Mouse (Mus musculus) forebrain, embryonic 14.5 days (tissue): ENCODE measurements around the gene Tns1. TPM values are rescaled to one million over a fixed set of nuclear protein-coding genes. Genes with fewer than 3 reads are reported as not detected.

Experiments
- ATAC-seq: fragments of 200-750 bp; cut with Nextera tagmentation; 2 replicates; pipeline ENCODE4 v1.8.0; 2017; ENCODE audit warnings: mild to moderate bottlenecking, moderate library complexity
- DNase-seq: peaks from one replicate; pipeline ENCODE4 v3.0.0-alpha.2; 2015; ENCODE audit warnings: low spot score
- H3K27ac ChIP-seq: fragments of 300-500 bp; sonication (generic); 2 replicates; pipeline ENCODE4 v1.5.1; 2014; ENCODE audit warnings: low read depth, mild to moderate bottlenecking, control low read depth, low read length, moderate library complexity
- H3K27me3 ChIP-seq: fragments of 300-500 bp; sonication (generic); replicated peaks from 2 replicates; pipeline ENCODE4 v1.6.1; 2014; ENCODE audit warnings: low read length, control low read depth, mixed read lengths; ENCODE audit not compliant: control insufficient read depth, insufficient read depth
- H3K36me3 ChIP-seq: fragments of 300-500 bp; sonication (generic); 2 replicates; pipeline ENCODE4 v1.6.1; 2014; ENCODE audit warnings: low read length, control low read depth; ENCODE audit not compliant: control insufficient read depth, insufficient read depth
- H3K4me1 ChIP-seq: fragments of 300-500 bp; sonication (generic); 2 replicates; pipeline ENCODE4 v1.6.1; 2014; ENCODE audit warnings: antibody characterized with exemption, low read length, control low read depth; ENCODE audit not compliant: control insufficient read depth, insufficient read depth
- H3K4me2 ChIP-seq: fragments of 300-500 bp; sonication (generic); 2 replicates; pipeline ENCODE4 v1.6.1; 2014; ENCODE audit warnings: mild to moderate bottlenecking, control low read depth, low read length
- H3K4me3 ChIP-seq: fragments of 300-500 bp; sonication (generic); 2 replicates; pipeline ENCODE4 v1.5.1; 2014; ENCODE audit warnings: low read depth, low read length, control low read depth
- H3K9ac ChIP-seq: fragments of 300-500 bp; sonication (generic); 2 replicates; pipeline ENCODE4 v1.6.1; 2014; ENCODE audit warnings: mild to moderate bottlenecking, low read length, control low read depth, moderate library complexity
- H3K9me3 ChIP-seq: fragments of 300-500 bp; sonication (generic); replicated peaks from 2 replicates; pipeline ENCODE4 v1.6.1; 2016; ENCODE audit warnings: low read length, control low read depth, mixed read lengths; ENCODE audit not compliant: control insufficient read depth
- WGBS: fragments of 180-500 bp; shearing (Covaris S2); extraction: QIAGEN DNeasy Blood & Tissue Kit; methylation state at CpG from one replicate; pipeline ENCODE4 v1.1.7; 2014; 5-methylcytosine and 5-hydroxymethylcytosine counted together
- polyA plus RNA-seq: library from polyadenylated mRNA; unstranded; fragments of >200 nt; fragmentation: Nextera tagmentation; extraction: Ambion mirVana; gene quantifications from 2 replicates; pipeline ENCODE4 v1.2.1, GENCODE M21; 2014

Tns1 gene
- polyA plus RNA-seq, 1 experiment from 2014 or later: 7.7 TPM

GRCm38 (mm10) chr1:74111696-74112030, 12.6 kb downstream of the Tns1 start:
- WGBS: 22% methylated on average over 6 of the region's 6 CpGs
- H3K4me1 ChIP-seq: peaks cover 29% of the 10 kb centered on the region
- ATAC-seq (no peak), DNase-seq (no peak)
- H3K36me3 ChIP-seq: no peaks in the 10 kb centered on the region
- no peaks in the 10 kb centered on the region for H3K9me3 ChIP-seq
- no peak overlapping the region for H3K9ac ChIP-seq
- H3K27me3 ChIP-seq: no peaks in the 10 kb centered on the region
- no peak overlapping the region for H3K4me3 ChIP-seq
- 0 out of 2 replicates have a peak overlapping the region, but pooled peaks have one; percentile 24 for H3K4me2 ChIP-seq
- H3K27ac ChIP-seq: peak overlapping the region; percentile 79

- no peaks in the 10 kb centered on the region for H3K9me3 ChIP-seq
- ATAC-seq: peak; percentile 93
- peaks cover 29% of the 10 kb centered on the region for H3K4me1 ChIP-seq
- H3K27ac ChIP-seq: peak overlapping the region; percentile 79
- 8% methylated on average over 8 of the region's 8 CpGs for WGBS
- H3K36me3 ChIP-seq: no peaks in the 10 kb centered on the region
- H3K4me3 ChIP-seq: no peak overlapping the region
- H3K9ac ChIP-seq: no peak overlapping the region
- peak overlapping the region; percentile 24; the same call in 1 of the 2 replicates for H3K4me2 ChIP-seq
- DNase-seq: peak; percentile 83
- no peaks in the 10 kb centered on the region for H3K27me3 ChIP-seq
Observed at GRCm38 (mm10) chr1:74110932-74111695, 13.1 kb downstream of the Tns1 start.

- no peak overlapping the region for H3K9ac ChIP-seq
- H3K27ac ChIP-seq: no peak overlapping the region
- WGBS: 61% methylated on average over 2 of the region's 2 CpGs
Observed at GRCm38 (mm10) chr1:74109670-74110069, 14.6 kb downstream of the Tns1 start.

GRCm38 (mm10) chr1:74107931-74108618, 16.2 kb downstream of the Tns1 start:
- DNase-seq: no peak
- H3K9ac ChIP-seq: no peak overlapping the region
- 80% methylated on average over 4 of the region's 5 CpGs for WGBS

More at GRCm38 (mm10) chr1:74109670-74110069, 14.6 kb downstream of the Tns1 start:
- Histone ChIP-seq H3K36me3 (no peaks in the 10 kb centered on the region), H3K27me3 (no peaks in the 10 kb centered on the region), H3K4me2 (no peak overlapping the region), H3K9me3 (no peaks in the 10 kb centered on the region), H3K4me3 (no peak overlapping the region), H3K4me1 (peaks cover 33% of the 10 kb centered on the region)
- DNase-seq (no peak), ATAC-seq (no peak)

GRCm38 (mm10) chr1:74106214-74106613, 18.0 kb downstream of the Tns1 start:
- Histone ChIP-seq H3K4me3 (no peak overlapping the region), H3K4me1 (peaks cover 43% of the 10 kb centered on the region), H3K27ac (no peak overlapping the region), H3K27me3 (no peaks in the 10 kb centered on the region), H3K36me3 (no peaks in the 10 kb centered on the region), H3K9me3 (no peaks in the 10 kb centered on the region), H3K4me2 (no peak overlapping the region), H3K9ac (no peak overlapping the region)
- ATAC-seq: no peak
- 77% methylated on average over 6 of the region's 6 CpGs for WGBS
- DNase-seq: no peak

More at GRCm38 (mm10) chr1:74107931-74108618, 16.2 kb downstream of the Tns1 start:
- no peak for ATAC-seq
- no peak overlapping the region for H3K4me3 ChIP-seq
- peaks cover 47% of the 10 kb centered on the region for H3K4me1 ChIP-seq
- H3K9me3 ChIP-seq: no peaks in the 10 kb centered on the region
- no peak overlapping the region for H3K4me2 ChIP-seq
- no peaks in the 10 kb centered on the region for H3K36me3 ChIP-seq
- no peaks in the 10 kb centered on the region for H3K27me3 ChIP-seq
- no peak overlapping the region for H3K27ac ChIP-seq

- DNase-seq: no peak
- 79% methylated on average over 4 of the region's 4 CpGs for WGBS
Observed at GRCm38 (mm10) chr1:74105660-74106059, 18.6 kb downstream of the Tns1 start.

GRCm38 (mm10) chr1:74103654-74104353, 20.4 kb downstream of the Tns1 start:
- H3K4me1 ChIP-seq: peaks cover 29% of the 10 kb centered on the region
- peak overlapping the region; percentile 89 for H3K27ac ChIP-seq
- WGBS: under 1% methylated on average over 6 of the region's 6 CpGs
- ATAC-seq: peak; percentile 89
- 0 out of 2 replicates have a peak overlapping the region, but pooled peaks have one; percentile 38 for H3K9ac ChIP-seq
- H3K36me3 ChIP-seq: no peaks in the 10 kb centered on the region
- no peaks in the 10 kb centered on the region for H3K9me3 ChIP-seq
- no peaks in the 10 kb centered on the region for H3K27me3 ChIP-seq
- H3K4me3 ChIP-seq: no peak overlapping the region
- H3K4me2 ChIP-seq: peak overlapping the region; percentile 19; the same call in 1 of the 2 replicates
- DNase-seq: peak; percentile 88

More at GRCm38 (mm10) chr1:74105660-74106059, 18.6 kb downstream of the Tns1 start:
- H3K27me3 ChIP-seq: no peaks in the 10 kb centered on the region
- H3K4me2 ChIP-seq: no peak overlapping the region
- no peak overlapping the region for H3K27ac ChIP-seq
- no peaks in the 10 kb centered on the region for H3K9me3 ChIP-seq
- H3K4me1 ChIP-seq: peaks cover 37% of the 10 kb centered on the region
- H3K4me3 ChIP-seq: no peak overlapping the region
- H3K36me3 ChIP-seq: no peaks in the 10 kb centered on the region
- no peak for ATAC-seq
- H3K9ac ChIP-seq: no peak overlapping the region

- Histone ChIP-seq H3K4me3 (peak overlapping the region; percentile 54), H3K27ac (peak overlapping the region; percentile 88), H3K9me3 (no peaks in the 10 kb centered on the region), H3K4me1 (peaks cover 35% of the 10 kb centered on the region), H3K4me2 (peak overlapping the region; percentile 90), H3K27me3 (0 out of 2 replicates have a peak, but pooled peaks cover 4% of the 10 kb centered on the region), H3K9ac (peak overlapping the region; percentile 78), H3K36me3 (no peaks in the 10 kb centered on the region)
- 0% methylated on average over 13 of the region's 14 CpGs for whole genome bisulfite sequencing
- no peak for ATAC-seq
- DNase-seq: peak; percentile 76
Observed at GRCm38 (mm10) chr1:74099001-74099435, 25.2 kb downstream of the Tns1 start.
